Comparison of ENCODE assay signal across 8 mouse cellular contexts in genomic region chr15:89373027-89373761, GRCm38 (mm10). TPM values are rescaled to one million over a fixed set of nuclear protein-coding genes. Genes with fewer than 3 reads are reported as not detected.
DNase-seq lines count a peak whose midpoint lies in the region; ATAC-seq and TF ChIP-seq lines count a peak whose summit lies in the region.

No protein-coding gene starts in this region.

- H3K4me2 ChIP-seq in forebrain, embryonic 12.5 days: peak overlapping the region; percentile 89
- H3K4me2 ChIP-seq in heart, embryonic 16.5 days (ENCODE audit: low read depth, low read length): peak overlapping the region; percentile 93
- peak overlapping the region; percentile 75 for H3K4me2 ChIP-seq in liver, embryonic 14.5 days (ENCODE audit: low read depth)
- peak overlapping the region; percentile 87 for H3K4me2 ChIP-seq in stomach, embryonic 16.5 days (ENCODE audit: low read depth, low read length)

- peaks cover 19% of the 10 kb centered on the region for H3K27me3 ChIP-seq in E14TG2a.4 (ENCODE audit: insufficient read depth, low read length)
- H3K27me3 ChIP-seq in forebrain, embryonic 12.5 days: peaks cover 30% of the 10 kb centered on the region
- H3K27me3 ChIP-seq in heart, embryonic 16.5 days (ENCODE audit: control insufficient read depth, insufficient read depth, low read length): peaks cover 23% of the 10 kb centered on the region
- H3K27me3 ChIP-seq in liver, embryonic 14.5 days (ENCODE audit: control insufficient read depth, insufficient read depth, low read length): peaks cover 17% of the 10 kb centered on the region
- H3K27me3 ChIP-seq in stomach, embryonic 16.5 days (ENCODE audit: control insufficient read depth, insufficient read depth, low read length): peaks cover 21% of the 10 kb centered on the region

- no peak for TF ChIP-seq EP300 in liver, embryonic 14.5 days (IDR thresholded peaks at IDR 0.05; ENCODE audit: low read depth)

- DNase-seq in c-Kit-positive CD71-positive TER-119-negative erythroid progenitor cells, embryonic 14.5 days (ENCODE audit: low read depth): peak; percentile 85
- peak; percentile 90 to 93 for DNase-seq in kidney, postnatal 36 days
- DNase-seq in liver, embryonic 14.5 days (ENCODE audit: low read depth in 3 of 3, low spot score in 3 of 3): peak; percentile 69 to 79 (median 74)
- peak; percentile 78 for DNase-seq in neural tube, embryonic 10.5 days (ENCODE audit: extremely low spot score, low spot score)

- H3K9ac ChIP-seq in forebrain, embryonic 12.5 days: peak overlapping the region; percentile 71
- H3K9ac ChIP-seq in heart, embryonic 16.5 days (ENCODE audit: low read length): peak overlapping the region; percentile 91
- H3K9ac ChIP-seq in liver, embryonic 14.5 days (replicated peaks): peak overlapping the region; percentile 85
- H3K9ac ChIP-seq in stomach, embryonic 16.5 days (ENCODE audit: low read length): peak overlapping the region; percentile 90

- peaks cover 84% of the 10 kb centered on the region for H3K4me1 ChIP-seq in E14TG2a.4 (replicated peaks; ENCODE audit: low read depth, low read length)
- peaks cover 20% of the 10 kb centered on the region for H3K4me1 ChIP-seq in forebrain, embryonic 12.5 days
- H3K4me1 ChIP-seq in heart, embryonic 16.5 days (ENCODE audit: control insufficient read depth, insufficient read depth, low read length): peaks cover 15% of the 10 kb centered on the region
- H3K4me1 ChIP-seq in liver, embryonic 14.5 days (replicated peaks; ENCODE audit: control insufficient read depth in 2 of 2, insufficient read depth in 2 of 2, low read length in 1 of 2): peaks cover 0 to 4% of the 10 kb centered on the region in 2 experiments; a peak in 1 of 4 replicates
- H3K4me1 ChIP-seq in stomach, embryonic 16.5 days (ENCODE audit: control insufficient read depth, insufficient read depth, low read length): peaks cover 10% of the 10 kb centered on the region; the same call in 1 of the 2 replicates

- WGBS in forebrain, embryonic 12.5 days: 2% methylated on average over 35 of the region's 35 CpGs
- 2% methylated on average over 35 of the region's 35 CpGs for WGBS in heart, embryonic 16.5 days
- WGBS in liver, embryonic 14.5 days (ENCODE audit: insufficient replicate concordance): 1% methylated on average over 35 of the region's 35 CpGs
- WGBS in stomach, embryonic 16.5 days: 2% methylated on average over 35 of the region's 35 CpGs

- H3K4me3 ChIP-seq in E14TG2a.4 (replicated peaks; ENCODE audit: low read length): peak overlapping the region; percentile 88
- peak overlapping the region; percentile 70 for H3K4me3 ChIP-seq in forebrain, embryonic 12.5 days (replicated peaks)
- peak overlapping the region; percentile 88 for H3K4me3 ChIP-seq in heart, embryonic 16.5 days (ENCODE audit: low read length)
- peak overlapping the region; percentile 69 to 82 for H3K4me3 ChIP-seq in liver, embryonic 14.5 days (ENCODE audit: insufficient read depth in 1 of 2, low read depth in 2 of 2, low read length in 2 of 2)
- peak overlapping the region; percentile 72 for H3K4me3 ChIP-seq in stomach, embryonic 16.5 days (replicated peaks; ENCODE audit: low read length)

- peak overlapping the region; percentile 94 for H3K27ac ChIP-seq in forebrain, embryonic 12.5 days
- peak overlapping the region; percentile 97 for H3K27ac ChIP-seq in heart, embryonic 16.5 days (ENCODE audit: low read length)
- H3K27ac ChIP-seq in liver, embryonic 14.5 days: peak overlapping the region; percentile 35
- H3K27ac ChIP-seq in stomach, embryonic 16.5 days (ENCODE audit: low read length): peak overlapping the region; percentile 96

- H3K9me3 ChIP-seq in E14TG2a.4 (ENCODE audit: low read length): no peaks in the 10 kb centered on the region
- H3K9me3 ChIP-seq in forebrain, embryonic 12.5 days: no peaks in the 10 kb centered on the region
- H3K9me3 ChIP-seq in heart, embryonic 16.5 days (replicated peaks; ENCODE audit: control insufficient read depth, low read length): no peaks in the 10 kb centered on the region
- no peaks in the 10 kb centered on the region for H3K9me3 ChIP-seq in liver, embryonic 14.5 days (ENCODE audit: control insufficient read depth, low read length)
- no peaks in the 10 kb centered on the region for H3K9me3 ChIP-seq in stomach, embryonic 16.5 days (replicated peaks; ENCODE audit: control insufficient read depth, low read length)

- H3K36me3 ChIP-seq in E14TG2a.4 (ENCODE audit: insufficient read depth, low read length): peaks cover 50% of the 10 kb centered on the region
- peaks cover 47% of the 10 kb centered on the region for H3K36me3 ChIP-seq in forebrain, embryonic 12.5 days (replicated peaks)
- peaks cover 42% of the 10 kb centered on the region for H3K36me3 ChIP-seq in heart, embryonic 16.5 days (ENCODE audit: control insufficient read depth, insufficient read depth)
- H3K36me3 ChIP-seq in liver, embryonic 14.5 days (replicated peaks; ENCODE audit: control insufficient read depth, insufficient read depth, low read depth): peaks cover 44% of the 10 kb centered on the region
- H3K36me3 ChIP-seq in stomach, embryonic 16.5 days (ENCODE audit: control insufficient read depth, insufficient read depth, low read length): peaks cover 31% of the 10 kb centered on the region

- TF ChIP-seq CTCF in E14TG2a.4 (conservative IDR thresholded peaks at IDR 0.05; ENCODE audit: low read length): no peak; the same call in 1 of the 2 replicates
- TF ChIP-seq CTCF in liver, embryonic 14.5 days (IDR thresholded peaks at IDR 0.05; ENCODE audit: low read depth): peak; percentile 88

- ATAC-seq in forebrain, embryonic 12.5 days (ENCODE audit: low FRiP score): peak; percentile 85
- ATAC-seq in heart, embryonic 16.5 days (replicated peaks; ENCODE audit: extremely low read depth, insufficient read depth, low FRiP score): peak; percentile 86
- ATAC-seq in liver, embryonic 14.5 days (ENCODE audit: insufficient read depth): peak; percentile 84
- ATAC-seq in stomach, embryonic 16.5 days (ENCODE audit: insufficient read depth, low FRiP score): peak; percentile 86

RNA-seq across cellular contexts. Expression of gene Sco2, which starts 0.5 kb away (rescaled TPM):
- 4.7 and 5.1 TPM in 2 replicates for polyA plus RNA-seq in forebrain, embryonic 12.5 days (2016; fragmentation: Nextera tagmentation; extraction: Ambion mirVana)
- polyA plus RNA-seq in heart, embryonic 16.5 days (2015; fragmentation: Nextera tagmentation; extraction: Ambion mirVana): 10.0 and 11.9 TPM in 2 replicates
- polyA plus RNA-seq in liver, embryonic 14.5 days (2012; rRNA removed): 9.8 and 10.7 TPM in 2 replicates
- polyA plus RNA-seq in liver, embryonic 14.5 days (2014; fragmentation: Nextera tagmentation; extraction: Ambion mirVana): 2.8 and 4.4 TPM in 2 replicates
- 6.0 and 6.1 TPM in 2 replicates for polyA plus RNA-seq in stomach, embryonic 16.5 days (2015; fragmentation: Nextera tagmentation; extraction: Ambion mirVana)

RNA-seq across cellular contexts. Expression of gene Tymp, which starts 3.6 kb away (rescaled TPM):
- polyA plus RNA-seq in forebrain, embryonic 12.5 days (2016; fragmentation: Nextera tagmentation; extraction: Ambion mirVana): 1.1 and 1.4 TPM in 2 replicates
- polyA plus RNA-seq in heart, embryonic 16.5 days (2015; fragmentation: Nextera tagmentation; extraction: Ambion mirVana): 0.92 and 0.97 TPM in 2 replicates
- 0.70 and 0.88 TPM in 2 replicates for polyA plus RNA-seq in liver, embryonic 14.5 days (2012; rRNA removed)
- 0.40 and 0.56 TPM in 2 replicates for polyA plus RNA-seq in liver, embryonic 14.5 days (2014; fragmentation: Nextera tagmentation; extraction: Ambion mirVana)
- 1.3 and 1.4 TPM in 2 replicates for polyA plus RNA-seq in stomach, embryonic 16.5 days (2015; fragmentation: Nextera tagmentation; extraction: Ambion mirVana)

RNA-seq across cellular contexts. Expression of gene Odf3b, which starts 5.9 kb away (rescaled TPM):
- 1.1 TPM in 2 replicates for polyA plus RNA-seq in forebrain, embryonic 12.5 days (2016; fragmentation: Nextera tagmentation; extraction: Ambion mirVana)
- polyA plus RNA-seq in heart, embryonic 16.5 days (2015; fragmentation: Nextera tagmentation; extraction: Ambion mirVana): 1.8 and 1.9 TPM in 2 replicates
- 0.76 and 0.89 TPM in 2 replicates for polyA plus RNA-seq in liver, embryonic 14.5 days (2012; rRNA removed)
- 0.57 and 1.3 TPM in 2 replicates for polyA plus RNA-seq in liver, embryonic 14.5 days (2014; fragmentation: Nextera tagmentation; extraction: Ambion mirVana)
- polyA plus RNA-seq in stomach, embryonic 16.5 days (2015; fragmentation: Nextera tagmentation; extraction: Ambion mirVana): 0.54 and 0.94 TPM in 2 replicates

RNA-seq across cellular contexts. Expression of gene Klhdc7b, which starts 11.5 kb away (rescaled TPM):
- not detected in 2 replicates for polyA plus RNA-seq in forebrain, embryonic 12.5 days (2016; fragmentation: Nextera tagmentation; extraction: Ambion mirVana)
- not detected in 2 replicates for polyA plus RNA-seq in heart, embryonic 16.5 days (2015; fragmentation: Nextera tagmentation; extraction: Ambion mirVana)
- not detected in 2 replicates for polyA plus RNA-seq in liver, embryonic 14.5 days (2012; rRNA removed)
- not detected in 2 replicates for polyA plus RNA-seq in liver, embryonic 14.5 days (2014; fragmentation: Nextera tagmentation; extraction: Ambion mirVana)
- polyA plus RNA-seq in stomach, embryonic 16.5 days (2015; fragmentation: Nextera tagmentation; extraction: Ambion mirVana): 0.04 TPM in 1 of 2 replicates, not detected in the other

RNA-seq across cellular contexts. Expression of gene Ncaph2, which starts 17.7 kb away (rescaled TPM):
- 186 and 191 TPM in 2 replicates for polyA plus RNA-seq in forebrain, embryonic 12.5 days (2016; fragmentation: Nextera tagmentation; extraction: Ambion mirVana)
- 101 and 108 TPM in 2 replicates for polyA plus RNA-seq in heart, embryonic 16.5 days (2015; fragmentation: Nextera tagmentation; extraction: Ambion mirVana)
- polyA plus RNA-seq in liver, embryonic 14.5 days (2012; rRNA removed): 63.8 and 77.0 TPM in 2 replicates
- polyA plus RNA-seq in liver, embryonic 14.5 days (2014; fragmentation: Nextera tagmentation; extraction: Ambion mirVana): 104 and 106 TPM in 2 replicates
- 150 and 166 TPM in 2 replicates for polyA plus RNA-seq in stomach, embryonic 16.5 days (2015; fragmentation: Nextera tagmentation; extraction: Ambion mirVana)

Comparison
In these comparisons a context has a peak if more than half of its experiments do, and no peak if none do; other contexts are left out.
1. Peak in every context shown above with its lines: DNase-seq, ATAC-seq, H3K4me3 ChIP-seq and H3K27ac ChIP-seq.
2. H3K27ac ChIP-seq: peak in every context shown above with its lines; median percentile 97 in heart, embryonic 16.5 days; 96 in stomach, embryonic 16.5 days; 94 in forebrain, embryonic 12.5 days; 35 in liver, embryonic 14.5 days.